Mouse (Mus musculus): ENCODE results near the gene Clcn1.

- TF ChIP-seq CTCF (IDR thresholded peaks at IDR 0.05; ENCODE audit: low read depth) (no peak), EP300 (IDR thresholded peaks at IDR 0.05; ENCODE audit: low read depth) (no peak)
Observed at GRCm38 (mm10) chr6:42276151-42276550, 10.3 kb upstream of the Clcn1 start.
